Mouse (Mus musculus): ENCODE data around the gene Col9a3. TPM values are rescaled to one million over a fixed set of nuclear protein-coding genes. Genes with fewer than 3 reads are reported as not detected.

Col9a3 gene
- polyA plus RNA-seq, 1 experiment from 2014 or later, result 6.4 TPM

- Histone ChIP-seq H3K9ac (ENCODE audit: low read depth, low read length) (no peak overlapping the region), H3K4me1 (ENCODE audit: control insufficient read depth, insufficient read depth, low read length) (no peaks in the 10 kb centered on the region), H3K9me3 (ENCODE audit: control insufficient read depth, low read length) (peaks cover 21% of the 10 kb centered on the region), H3K4me3 (ENCODE audit: low read length) (no peak overlapping the region), H3K27me3 (ENCODE audit: control insufficient read depth, insufficient read depth, low read length) (peaks cover 19% of the 10 kb centered on the region), H3K4me2 (replicated peaks; ENCODE audit: low read depth, low read length) (no peak overlapping the region), H3K36me3 (ENCODE audit: control insufficient read depth, insufficient read depth, low read length) (no peaks in the 10 kb centered on the region), H3K27ac (ENCODE audit: low read depth, low read length) (no peak overlapping the region)
- ATAC-seq (ENCODE audit: low FRiP score, low TSS enrichment), result no peak
Measured at GRCm38 (mm10) chr2:180646841-180647240, 49.3 kb downstream of the Col9a3 start.

GRCm38 (mm10) chr2:180654666-180655065, 57.1 kb downstream of the Col9a3 start:
- H3K27me3 ChIP-seq (ENCODE audit: control insufficient read depth, insufficient read depth, low read length), result no peaks in the 10 kb centered on the region
- H3K9ac ChIP-seq (ENCODE audit: low read depth, low read length), result no peak overlapping the region
- H3K4me1 ChIP-seq (ENCODE audit: control insufficient read depth, insufficient read depth, low read length), result 0 out of 2 replicates have a peak, but pooled peaks cover 2% of the 10 kb centered on the region
- H3K36me3 ChIP-seq (ENCODE audit: control insufficient read depth, insufficient read depth, low read length), result no peaks in the 10 kb centered on the region
- no peaks in the 10 kb centered on the region for H3K9me3 ChIP-seq (ENCODE audit: control insufficient read depth, low read length)
- no peak for ATAC-seq (ENCODE audit: low FRiP score, low TSS enrichment)
- 88% methylated on average over 7 of the region's 7 CpGs for WGBS
- no peak overlapping the region for H3K27ac ChIP-seq (ENCODE audit: low read depth, low read length)
- no peak overlapping the region for H3K4me2 ChIP-seq (replicated peaks; ENCODE audit: low read depth, low read length)
- H3K4me3 ChIP-seq (ENCODE audit: low read length), result no peak overlapping the region

GRCm38 (mm10) chr2:180655150-180655549, 57.6 kb downstream of the Col9a3 start:
- H3K27me3 ChIP-seq (ENCODE audit: control insufficient read depth, insufficient read depth, low read length), result no peaks in the 10 kb centered on the region
- WGBS, result 46% methylated on average over 6 of the region's 6 CpGs
- H3K4me1 ChIP-seq (ENCODE audit: control insufficient read depth, insufficient read depth, low read length), result 0 out of 2 replicates have a peak, but pooled peaks cover 3% of the 10 kb centered on the region
- H3K4me3 ChIP-seq (ENCODE audit: low read length), result no peak overlapping the region
- H3K4me2 ChIP-seq (replicated peaks; ENCODE audit: low read depth, low read length), result no peak overlapping the region
- no peaks in the 10 kb centered on the region for H3K36me3 ChIP-seq (ENCODE audit: control insufficient read depth, insufficient read depth, low read length)
- H3K27ac ChIP-seq (ENCODE audit: low read depth, low read length), result no peak overlapping the region
- no peaks in the 10 kb centered on the region for H3K9me3 ChIP-seq (ENCODE audit: control insufficient read depth, low read length)
- ATAC-seq (ENCODE audit: low FRiP score, low TSS enrichment), result no peak
- no peak overlapping the region for H3K9ac ChIP-seq (ENCODE audit: low read depth, low read length)

GRCm38 (mm10) chr2:180657394-180658013, 59.9 kb downstream of the Col9a3 start:
- H3K4me3 ChIP-seq (ENCODE audit: low read length), result no peak overlapping the region
- peak; percentile 64; the same call in 1 of the 2 replicates for ATAC-seq (ENCODE audit: low FRiP score, low TSS enrichment)
- no peak overlapping the region for H3K27ac ChIP-seq (ENCODE audit: low read depth, low read length)
- H3K9ac ChIP-seq (ENCODE audit: low read depth, low read length), result no peak overlapping the region
- no peaks in the 10 kb centered on the region for H3K27me3 ChIP-seq (ENCODE audit: control insufficient read depth, insufficient read depth, low read length)
- no peaks in the 10 kb centered on the region for H3K9me3 ChIP-seq (ENCODE audit: control insufficient read depth, low read length)
- H3K4me2 ChIP-seq (replicated peaks; ENCODE audit: low read depth, low read length), result no peak overlapping the region
- H3K36me3 ChIP-seq (ENCODE audit: control insufficient read depth, insufficient read depth, low read length), result peaks cover 17% of the 10 kb centered on the region
- WGBS, result 76% methylated on average over 4 of the region's 4 CpGs
- 0 out of 2 replicates have a peak, but pooled peaks cover 3% of the 10 kb centered on the region for H3K4me1 ChIP-seq (ENCODE audit: control insufficient read depth, insufficient read depth, low read length)

- H3K9me3 ChIP-seq (ENCODE audit: control insufficient read depth, low read length), result no peaks in the 10 kb centered on the region
- H3K4me2 ChIP-seq (replicated peaks; ENCODE audit: low read depth, low read length), result no peak overlapping the region
- H3K36me3 ChIP-seq (ENCODE audit: control insufficient read depth, insufficient read depth, low read length), result peaks cover 22% of the 10 kb centered on the region
- ATAC-seq (ENCODE audit: low FRiP score, low TSS enrichment), result no peak
- H3K27ac ChIP-seq (ENCODE audit: low read depth, low read length), result no peak overlapping the region
- no peak overlapping the region for H3K9ac ChIP-seq (ENCODE audit: low read depth, low read length)
- WGBS, result 89% methylated on average over 5 of the region's 5 CpGs
- H3K27me3 ChIP-seq (ENCODE audit: control insufficient read depth, insufficient read depth, low read length), result no peaks in the 10 kb centered on the region
- H3K4me3 ChIP-seq (ENCODE audit: low read length), result no peak overlapping the region
- 0 out of 2 replicates have a peak, but pooled peaks cover 3% of the 10 kb centered on the region for H3K4me1 ChIP-seq (ENCODE audit: control insufficient read depth, insufficient read depth, low read length)
Measured at GRCm38 (mm10) chr2:180658381-180658780, 60.8 kb downstream of the Col9a3 start.

GRCm38 (mm10) chr2:180659353-180660150, 62.0 kb downstream of the Col9a3 start:
- no peak overlapping the region for H3K27ac ChIP-seq (ENCODE audit: low read depth, low read length)
- ATAC-seq (ENCODE audit: low FRiP score, low TSS enrichment), result peak; percentile 71
- no peaks in the 10 kb centered on the region for H3K9me3 ChIP-seq (ENCODE audit: control insufficient read depth, low read length)
- H3K27me3 ChIP-seq (ENCODE audit: control insufficient read depth, insufficient read depth, low read length), result no peaks in the 10 kb centered on the region
- WGBS, result 26% methylated on average over 42 of the region's 42 CpGs
- H3K9ac ChIP-seq (ENCODE audit: low read depth, low read length), result peak overlapping the region; percentile 50
- H3K4me2 ChIP-seq (replicated peaks; ENCODE audit: low read depth, low read length), result peak overlapping the region; percentile 15
- H3K4me3 ChIP-seq (ENCODE audit: low read length), result peak overlapping the region; percentile 9
- H3K36me3 ChIP-seq (ENCODE audit: control insufficient read depth, insufficient read depth, low read length), result peaks cover 26% of the 10 kb centered on the region
- H3K4me1 ChIP-seq (ENCODE audit: control insufficient read depth, insufficient read depth, low read length), result 0 out of 2 replicates have a peak, but pooled peaks cover 3% of the 10 kb centered on the region

GRCm38 (mm10) chr2:180660521-180660920, 62.9 kb downstream of the Col9a3 start:
- Histone ChIP-seq H3K27me3 (ENCODE audit: control insufficient read depth, insufficient read depth, low read length) (no peaks in the 10 kb centered on the region), H3K9ac (ENCODE audit: low read depth, low read length) (no peak overlapping the region), H3K27ac (ENCODE audit: low read depth, low read length) (no peak overlapping the region), H3K36me3 (ENCODE audit: control insufficient read depth, insufficient read depth, low read length) (peaks cover 35% of the 10 kb centered on the region), H3K4me1 (ENCODE audit: control insufficient read depth, insufficient read depth, low read length) (0 out of 2 replicates have a peak, but pooled peaks cover 3% of the 10 kb centered on the region), H3K4me3 (ENCODE audit: low read length) (no peak overlapping the region), H3K9me3 (ENCODE audit: control insufficient read depth, low read length) (no peaks in the 10 kb centered on the region), H3K4me2 (replicated peaks; ENCODE audit: low read depth, low read length) (no peak overlapping the region)
- WGBS, result 96% methylated on average over 5 of the region's 5 CpGs
- no peak for ATAC-seq (ENCODE audit: low FRiP score, low TSS enrichment)

GRCm38 (mm10) chr2:180662008-180662407, 64.4 kb downstream of the Col9a3 start:
- no peaks in the 10 kb centered on the region for H3K9me3 ChIP-seq (ENCODE audit: control insufficient read depth, low read length)
- no peak overlapping the region for H3K4me2 ChIP-seq (replicated peaks; ENCODE audit: low read depth, low read length)
- H3K4me3 ChIP-seq (ENCODE audit: low read length), result no peak overlapping the region
- no peak overlapping the region for H3K9ac ChIP-seq (ENCODE audit: low read depth, low read length)
- 88% methylated on average over 4 of the region's 4 CpGs for WGBS
- ATAC-seq (ENCODE audit: low FRiP score, low TSS enrichment), result no peak
- no peak overlapping the region for H3K27ac ChIP-seq (ENCODE audit: low read depth, low read length)
- H3K36me3 ChIP-seq (ENCODE audit: control insufficient read depth, insufficient read depth, low read length), result peaks cover 50% of the 10 kb centered on the region
- H3K4me1 ChIP-seq (ENCODE audit: control insufficient read depth, insufficient read depth, low read length), result 0 out of 2 replicates have a peak, but pooled peaks cover 3% of the 10 kb centered on the region
- H3K27me3 ChIP-seq (ENCODE audit: control insufficient read depth, insufficient read depth, low read length), result no peaks in the 10 kb centered on the region
